Mouse (Mus musculus): ENCODE results near the gene Arl11. TPM values are rescaled to one million over a fixed set of nuclear protein-coding genes. Genes with fewer than 3 reads are reported as not detected.
A peak's percentile ranks its signal among the peaks of the same experiment; 100 is the strongest.

The Arl11 gene
- polyA plus RNA-seq, 1 experiment from 2014 or later, result 0.45 TPM

DNA sequence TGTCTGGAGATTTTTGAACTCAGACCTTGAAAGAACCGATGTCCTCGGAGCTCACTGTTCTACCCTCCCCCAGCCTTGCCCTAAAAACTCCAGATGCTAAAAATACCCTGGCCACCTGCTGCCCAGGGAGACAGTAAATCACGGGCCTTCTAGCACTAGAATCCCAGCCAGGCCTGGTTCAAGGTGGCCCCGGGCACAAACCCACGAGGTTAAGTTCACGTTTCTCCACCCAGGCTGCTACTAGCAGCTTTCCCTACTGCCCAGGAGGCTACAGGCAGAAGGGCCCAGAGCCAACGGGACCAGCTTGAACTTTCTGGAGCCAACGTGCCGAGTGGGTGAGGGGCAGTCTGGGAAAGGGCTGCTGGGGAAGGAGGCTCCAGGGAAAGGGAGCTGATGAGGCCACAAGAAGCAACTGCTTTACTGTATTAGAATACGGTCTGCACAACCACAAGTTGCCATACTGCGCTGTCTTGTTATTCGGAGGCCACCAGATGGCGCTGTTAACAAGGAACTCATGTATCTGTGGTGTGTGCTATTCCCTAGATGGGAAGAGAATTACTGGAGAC lies 21.5 kb downstream of the Arl11 start:
- Histone ChIP-seq H3K36me3 (peaks cover 8% of the 10 kb centered on the region; the same call in 1 of the 2 replicates), H3K4me3 (no peak overlapping the region), H3K9ac (0 out of 2 replicates have a peak overlapping the region, but pooled peaks have one; percentile 48), H3K4me1 (peaks cover 12% of the 10 kb centered on the region), H3K27me3 (no peaks in the 10 kb centered on the region), H3K4me2 (replicated peaks) (peak overlapping the region; percentile 12; the same call in 1 of the 2 replicates), H3K9me3 (no peaks in the 10 kb centered on the region; the same call in 1 of the 2 replicates), H3K27ac (no peak overlapping the region; the same call in 1 of the 2 replicates)
- WGBS, result 13% methylated on average over 13 of the region's 13 CpGs
- ATAC-seq (ENCODE audit: low FRiP score, low read depth), result peak; percentile 64

DNA sequence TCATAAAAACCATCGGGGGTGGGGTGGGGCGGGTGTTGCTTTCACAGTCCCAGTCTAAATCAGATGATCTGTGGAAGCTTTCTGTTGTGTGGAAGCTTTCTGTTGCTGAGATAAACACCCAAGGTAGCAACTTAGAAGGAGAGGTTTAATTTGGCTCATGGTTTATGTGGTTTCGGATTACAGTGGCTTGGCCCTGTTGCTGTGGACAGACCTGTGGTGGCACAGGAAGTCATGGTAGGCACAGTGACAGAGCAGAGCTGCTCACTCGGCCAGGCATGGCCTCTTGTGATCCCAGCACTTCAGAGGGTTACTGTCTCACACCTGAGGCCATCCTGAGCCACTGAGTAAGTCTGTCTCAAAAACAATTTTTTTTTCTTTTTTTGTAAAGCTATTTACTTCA lies 29.8 kb downstream of the Arl11 start:
- ATAC-seq (ENCODE audit: low FRiP score, low read depth), result no peak
- no peaks in the 10 kb centered on the region for H3K27me3 ChIP-seq
- no peak overlapping the region for H3K9ac ChIP-seq
- no peaks in the 10 kb centered on the region; the same call in 1 of the 2 replicates for H3K9me3 ChIP-seq
- no peak overlapping the region for H3K4me2 ChIP-seq (replicated peaks)
- H3K4me1 ChIP-seq, result no peaks in the 10 kb centered on the region
- peaks cover 2% of the 10 kb centered on the region; the same call in 1 of the 2 replicates for H3K36me3 ChIP-seq
- 64% methylated on average over 4 of the region's 4 CpGs for WGBS
- H3K4me3 ChIP-seq, result no peak overlapping the region
- H3K27ac ChIP-seq, result no peak overlapping the region

DNA sequence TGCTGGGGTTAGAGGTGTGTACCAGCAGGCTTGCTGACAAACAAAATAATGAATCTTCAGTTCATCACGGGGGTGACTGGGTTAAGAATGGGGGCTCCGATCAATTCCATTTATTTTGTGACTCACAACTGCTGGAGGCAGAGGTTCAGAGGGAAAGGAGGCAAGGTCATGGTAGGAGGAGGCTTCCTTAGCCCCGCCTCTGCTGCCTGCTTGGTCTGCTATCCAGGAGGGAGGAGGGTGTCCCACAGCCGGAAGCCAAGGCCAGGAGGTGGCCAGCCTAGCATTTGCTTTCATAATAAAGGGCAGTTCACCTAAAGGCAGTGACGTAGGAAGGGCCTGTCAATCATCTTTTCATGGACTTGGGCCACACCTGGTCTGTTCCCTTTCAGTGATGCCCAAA lies 35.0 kb downstream of the Arl11 start:
- Histone ChIP-seq H3K36me3 (no peaks in the 10 kb centered on the region), H3K4me3 (no peak overlapping the region), H3K27me3 (no peaks in the 10 kb centered on the region), H3K9me3 (no peaks in the 10 kb centered on the region), H3K9ac (no peak overlapping the region), H3K27ac (no peak overlapping the region), H3K4me2 (replicated peaks) (no peak overlapping the region), H3K4me1 (no peaks in the 10 kb centered on the region)
- ATAC-seq (ENCODE audit: low FRiP score, low read depth), result no peak
- 57% methylated on average over 5 of the region's 5 CpGs for WGBS

DNA sequence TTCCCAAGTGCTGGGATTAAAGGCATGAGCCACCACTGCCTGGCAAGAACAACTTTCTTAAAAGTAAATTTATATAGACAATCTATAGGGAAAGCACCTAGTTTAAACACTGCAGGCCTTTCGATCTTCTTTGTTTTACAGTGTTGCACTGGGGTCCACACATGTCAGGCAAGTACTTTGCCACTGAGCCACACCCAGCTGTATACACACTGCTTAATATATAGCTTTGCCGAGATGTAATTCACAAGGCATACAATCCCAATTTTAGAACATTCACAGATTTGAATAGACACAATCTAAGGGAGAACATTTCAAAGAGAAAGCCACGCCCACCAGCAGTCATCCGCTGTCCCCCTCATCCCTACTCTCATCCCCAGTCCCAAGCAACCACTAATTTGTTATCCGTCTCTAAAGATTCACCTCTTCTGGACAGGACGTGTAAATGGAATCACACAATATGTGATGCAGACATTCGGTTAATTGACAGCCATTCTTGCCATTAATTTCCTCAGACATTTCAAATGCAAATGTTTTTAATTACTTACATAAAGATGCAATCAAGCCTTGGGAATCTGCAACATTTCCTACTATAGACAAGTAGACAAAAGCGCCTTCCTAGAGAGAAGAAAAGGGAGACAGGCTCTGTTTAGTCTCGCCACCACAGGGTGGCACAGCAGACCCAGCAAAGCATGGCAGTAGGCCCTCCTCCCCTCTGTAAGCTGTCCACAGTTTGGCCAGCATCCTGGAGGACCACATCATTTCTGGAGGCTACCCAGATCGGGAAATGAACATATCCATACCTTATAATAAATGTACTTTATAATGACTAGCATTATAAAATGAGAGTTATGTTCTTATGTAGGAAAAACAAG lies 37.5 kb downstream of the Arl11 start:
- ATAC-seq (ENCODE audit: low FRiP score, low read depth), result no peak
- Histone ChIP-seq H3K27me3 (no peaks in the 10 kb centered on the region), H3K9ac (no peak overlapping the region), H3K4me1 (no peaks in the 10 kb centered on the region; the same call in 1 of the 2 replicates), H3K36me3 (no peaks in the 10 kb centered on the region), H3K27ac (no peak overlapping the region), H3K4me2 (replicated peaks) (no peak overlapping the region), H3K9me3 (no peaks in the 10 kb centered on the region), H3K4me3 (no peak overlapping the region)
- WGBS, result 86% methylated on average over 10 of the region's 10 CpGs

DNA sequence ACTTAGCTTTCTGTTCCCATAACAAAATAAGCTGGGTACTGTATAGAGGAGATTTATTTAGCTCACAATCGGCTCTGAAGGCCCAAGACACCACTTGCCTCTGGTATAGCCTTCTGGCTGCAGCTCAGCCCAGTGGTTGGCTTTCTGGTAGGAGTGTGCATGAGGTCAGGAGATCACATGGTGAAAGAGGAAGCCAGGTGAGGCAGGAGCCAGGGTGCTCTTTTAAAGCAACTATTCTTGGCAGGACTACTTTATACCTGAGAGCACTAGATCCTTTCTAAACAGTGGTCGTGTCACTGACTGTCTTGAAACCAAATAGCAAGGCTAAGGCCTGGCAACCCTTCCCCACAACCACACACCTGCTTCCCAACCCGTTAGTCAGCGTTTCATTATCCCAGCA lies 40.3 kb downstream of the Arl11 start:
- no peaks in the 10 kb centered on the region for H3K27me3 ChIP-seq
- ATAC-seq (ENCODE audit: low FRiP score, low read depth), result no peak
- no peak overlapping the region for H3K9ac ChIP-seq
- H3K36me3 ChIP-seq, result peaks cover 5% of the 10 kb centered on the region
- no peak overlapping the region for H3K4me2 ChIP-seq (replicated peaks)
- no peak overlapping the region for H3K27ac ChIP-seq
- H3K4me3 ChIP-seq, result no peak overlapping the region
- 0 out of 2 replicates have a peak, but pooled peaks cover 4% of the 10 kb centered on the region for H3K9me3 ChIP-seq
- WGBS, result 85% methylated on average over 4 of the region's 4 CpGs
- H3K4me1 ChIP-seq, result no peaks in the 10 kb centered on the region; the same call in 1 of the 2 replicates

DNA sequence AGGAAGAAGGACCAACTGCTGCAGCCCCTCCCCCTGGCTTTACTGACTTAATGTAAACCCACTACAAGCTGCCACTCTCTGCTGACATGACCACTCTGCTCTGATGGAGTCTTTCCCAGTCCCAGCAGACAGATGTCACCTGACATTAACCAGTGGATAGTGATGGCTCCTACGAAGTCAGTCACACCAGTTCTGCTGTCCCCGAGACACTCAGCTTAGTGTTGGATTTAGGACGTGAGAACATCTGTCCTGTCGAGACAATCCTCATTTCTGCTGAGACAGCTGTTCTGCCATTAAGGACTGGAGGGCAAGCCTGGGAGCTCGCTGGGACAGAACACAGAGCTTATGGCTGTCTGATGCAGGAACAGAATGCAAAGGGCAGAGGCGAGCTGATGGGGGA lies 41.3 kb downstream of the Arl11 start:
- Histone ChIP-seq H3K4me3 (no peak overlapping the region), H3K27ac (no peak overlapping the region), H3K27me3 (no peaks in the 10 kb centered on the region), H3K9ac (no peak overlapping the region), H3K4me2 (replicated peaks) (no peak overlapping the region), H3K36me3 (peaks cover 5% of the 10 kb centered on the region), H3K9me3 (0 out of 2 replicates have a peak, but pooled peaks cover 4% of the 10 kb centered on the region), H3K4me1 (no peaks in the 10 kb centered on the region; the same call in 1 of the 2 replicates)
- ATAC-seq (ENCODE audit: low FRiP score, low read depth), result no peak
- WGBS, result 56% methylated on average over 6 of the region's 6 CpGs

DNA sequence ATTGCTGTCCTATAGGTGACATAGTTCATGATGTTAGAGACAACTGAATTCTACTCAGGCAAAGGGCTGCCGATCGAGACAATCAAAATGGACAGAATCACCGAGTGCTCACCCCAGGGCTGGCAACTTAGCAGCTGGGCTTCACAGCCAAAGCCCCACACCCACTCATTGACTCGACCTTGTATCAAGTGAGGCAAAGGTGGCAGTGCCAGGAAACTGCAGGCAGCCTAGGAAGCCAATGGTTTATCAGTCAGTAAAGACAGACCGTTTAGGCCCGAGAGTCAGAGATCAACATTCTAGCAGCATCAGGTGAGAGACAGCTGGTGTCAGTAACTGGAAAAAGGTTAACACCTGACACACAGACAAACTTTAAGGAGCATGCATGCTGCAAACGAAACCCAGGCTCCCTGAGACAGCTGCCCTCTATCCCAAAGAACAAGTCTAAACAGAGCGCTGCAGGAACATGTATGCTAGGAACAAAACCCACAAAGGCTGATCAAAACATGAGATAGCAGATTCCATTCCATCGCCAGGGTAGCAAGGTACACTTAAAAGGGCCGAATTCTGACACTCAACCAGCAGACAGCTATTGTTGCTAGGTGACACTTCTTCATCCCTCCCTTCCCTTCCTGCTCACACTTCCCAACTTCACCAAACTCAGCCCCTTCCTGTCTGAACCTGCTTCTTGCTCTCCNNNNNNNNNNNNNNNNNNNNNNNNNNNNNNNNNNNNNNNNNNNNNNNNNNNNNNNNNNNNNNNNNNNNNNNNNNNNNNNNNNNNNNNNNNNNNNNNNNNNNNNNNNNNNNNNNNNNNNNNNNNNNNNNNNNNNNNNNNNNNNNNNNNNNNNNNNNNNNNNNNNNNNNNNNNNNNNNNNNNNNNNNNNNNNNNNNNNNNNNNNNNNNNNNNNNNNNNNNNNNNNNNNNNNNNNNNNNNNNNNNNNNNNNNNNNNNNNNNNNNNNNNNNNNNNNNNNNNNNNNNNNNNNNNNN lies 45.0 kb downstream of the Arl11 start:
- H3K27ac ChIP-seq, result no peak overlapping the region
- no peak overlapping the region for H3K4me2 ChIP-seq (replicated peaks)
- 0 out of 2 replicates have a peak, but pooled peaks cover 4% of the 10 kb centered on the region for H3K9me3 ChIP-seq
- no peak overlapping the region for H3K4me3 ChIP-seq
- H3K4me1 ChIP-seq, result peaks cover 4% of the 10 kb centered on the region; the same call in 1 of the 2 replicates
- no peaks in the 10 kb centered on the region for H3K27me3 ChIP-seq
- ATAC-seq (ENCODE audit: low FRiP score, low read depth), result no peak
- no peak overlapping the region for H3K9ac ChIP-seq
- WGBS, result 78% methylated on average over 10 of the region's 10 CpGs
- peaks cover 5% of the 10 kb centered on the region for H3K36me3 ChIP-seq

DNA sequence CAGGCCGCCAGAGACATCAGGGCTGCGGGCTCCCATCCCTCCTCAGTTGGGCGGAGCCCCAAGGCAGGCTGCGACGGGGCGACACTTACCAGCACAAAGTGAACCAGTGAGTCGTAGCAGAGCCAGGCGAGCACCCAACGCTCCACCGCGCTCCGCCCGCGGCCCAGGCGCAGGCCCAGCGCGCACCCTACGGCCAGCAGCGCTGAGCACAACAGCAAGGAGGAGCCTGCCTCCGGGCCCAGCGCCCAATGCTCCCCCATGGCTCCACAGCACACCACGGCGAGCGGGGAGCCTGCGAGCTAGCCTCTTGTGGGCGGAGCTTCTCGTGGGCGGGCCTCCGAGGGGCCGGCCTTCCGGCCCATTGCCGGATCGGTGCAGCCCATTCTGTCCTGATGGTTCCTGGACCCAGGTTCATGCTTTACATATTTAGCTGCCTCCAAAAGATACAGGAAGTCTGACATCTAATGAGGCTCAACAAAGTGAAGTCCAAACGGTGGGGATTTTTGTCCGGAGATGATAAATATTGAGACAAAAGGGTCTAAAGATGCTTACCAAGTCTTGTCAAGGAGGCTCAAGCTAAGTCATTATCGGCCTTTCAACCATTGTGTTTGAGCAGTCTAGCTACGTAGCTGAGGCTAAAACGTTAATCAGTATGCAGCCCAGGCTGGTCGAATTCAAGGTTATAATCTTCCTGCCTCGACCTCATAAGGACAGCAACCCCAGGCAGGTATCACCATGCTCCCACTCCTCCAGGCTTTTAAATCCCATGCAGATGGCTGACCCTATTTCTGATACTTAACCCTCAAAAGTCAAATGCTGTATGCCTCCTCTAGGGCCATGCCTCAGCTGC lies 50.8 kb downstream of the Arl11 start, which contains the start of gene Ebpl:
Gene Ebpl, minus strand, starts transcription at position 309 of the 850 bp plus-strand sequence.
- peak within 1 kb of the TSS; percentile 67 for H3K4me2 ChIP-seq (replicated peaks)
- H3K9me3 ChIP-seq, result no peaks in the 10 kb centered on the region
- peaks cover 5% of the 10 kb centered on the region; the same call in 1 of the 2 replicates for H3K36me3 ChIP-seq
- H3K4me3 ChIP-seq, result peak within 1 kb of the TSS; percentile 69
- ATAC-seq (ENCODE audit: low FRiP score, low read depth), result peak; percentile 95
- 0 out of 2 replicates have a peak, but pooled peaks cover 10% of the 10 kb centered on the region for H3K4me1 ChIP-seq
- no peaks in the 10 kb centered on the region for H3K27me3 ChIP-seq
- WGBS, result under 1% methylated on average over 40 of the region's 40 CpGs
- H3K27ac ChIP-seq, result peak within 1 kb of the TSS; percentile 81
- peak within 1 kb of the TSS; percentile 78 for H3K9ac ChIP-seq

DNA sequence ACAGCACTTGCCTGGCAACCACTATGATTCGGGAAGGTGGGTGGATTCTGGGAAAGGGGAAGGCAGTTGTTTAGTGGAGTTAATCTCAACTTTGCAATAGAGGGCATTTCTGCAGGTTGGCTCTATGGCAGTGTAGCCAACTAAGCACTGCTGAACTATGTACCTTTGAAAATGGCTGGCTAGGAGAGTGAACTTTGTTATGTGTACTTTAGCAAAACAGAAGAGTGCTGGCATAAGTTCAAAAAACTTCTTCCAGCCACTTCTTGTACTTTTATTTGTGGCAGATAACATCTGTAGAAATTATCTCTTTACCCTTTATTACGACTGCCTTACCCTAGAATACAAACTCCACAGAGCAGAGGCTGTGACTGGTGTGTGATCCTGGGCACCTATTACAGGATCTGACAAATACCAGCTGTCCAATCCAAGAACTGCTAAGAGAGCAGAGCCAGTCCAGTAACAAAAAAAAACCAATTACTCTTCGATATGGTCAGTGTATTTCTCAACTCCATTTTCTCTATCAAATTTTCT lies 51.5 kb downstream of the Arl11 start:
- Histone ChIP-seq H3K4me3 (peak overlapping the region; percentile 69; the same call in 1 of the 2 replicates), H3K27ac (no peak overlapping the region), H3K9me3 (no peaks in the 10 kb centered on the region), H3K27me3 (no peaks in the 10 kb centered on the region), H3K4me2 (replicated peaks) (peak overlapping the region; percentile 67), H3K36me3 (peaks cover 7% of the 10 kb centered on the region), H3K4me1 (0 out of 2 replicates have a peak, but pooled peaks cover 10% of the 10 kb centered on the region), H3K9ac (no peak overlapping the region)
- WGBS, result 59% methylated on average over 3 of the region's 3 CpGs
- ATAC-seq (ENCODE audit: low FRiP score, low read depth), result no peak
